Mouse (Mus musculus) bone marrow macrophage, adult 2 months (primary cell): ENCODE results near the gene Asgr1.

ENCODE experiments used
- CTCF ChIP-seq: IDR thresholded peaks from 2 replicates; pipeline ENCODE4 v1.5.1; 2012; ENCODE audit warnings: low read depth, mild to moderate bottlenecking, low read length, moderate library complexity
- POLR2A ChIP-seq: IDR thresholded peaks from 2 replicates; pipeline ENCODE4 v1.6.1; 2012; ENCODE audit warnings: mild to moderate bottlenecking, low read depth, low read length, borderline replicate concordance

- TF ChIP-seq POLR2A (no peak), CTCF (no peak)
These were observed 14.3 kb upstream of the Asgr1 start for GRCm38 (mm10) chr11:70039631-70040030.
